Mouse (Mus musculus) heart, postnatal 4 days (tissue): Measurements from ENCODE around the gene Angptl8. TPM values are rescaled to one million over a fixed set of nuclear protein-coding genes. Genes with fewer than 3 reads are reported as not detected.
"Not testable (repeated sequence)": the region's sequence is repeated elsewhere in the genome, so short reads cannot be mapped to it uniquely, and the experiment has no call there.

Experiments used
- DNase-seq: peaks from one replicate; pipeline ENCODE4 v3.0.0; 2021
- total RNA-seq, 2 experiments: library from RNA; stranded (reverse); gene quantifications; 2 replicates each; pipeline ENCODE4 v1.2.3; 2021

The Angptl8 gene
- total RNA-seq, 2 experiments from 2014 or later = not detected

DNA sequence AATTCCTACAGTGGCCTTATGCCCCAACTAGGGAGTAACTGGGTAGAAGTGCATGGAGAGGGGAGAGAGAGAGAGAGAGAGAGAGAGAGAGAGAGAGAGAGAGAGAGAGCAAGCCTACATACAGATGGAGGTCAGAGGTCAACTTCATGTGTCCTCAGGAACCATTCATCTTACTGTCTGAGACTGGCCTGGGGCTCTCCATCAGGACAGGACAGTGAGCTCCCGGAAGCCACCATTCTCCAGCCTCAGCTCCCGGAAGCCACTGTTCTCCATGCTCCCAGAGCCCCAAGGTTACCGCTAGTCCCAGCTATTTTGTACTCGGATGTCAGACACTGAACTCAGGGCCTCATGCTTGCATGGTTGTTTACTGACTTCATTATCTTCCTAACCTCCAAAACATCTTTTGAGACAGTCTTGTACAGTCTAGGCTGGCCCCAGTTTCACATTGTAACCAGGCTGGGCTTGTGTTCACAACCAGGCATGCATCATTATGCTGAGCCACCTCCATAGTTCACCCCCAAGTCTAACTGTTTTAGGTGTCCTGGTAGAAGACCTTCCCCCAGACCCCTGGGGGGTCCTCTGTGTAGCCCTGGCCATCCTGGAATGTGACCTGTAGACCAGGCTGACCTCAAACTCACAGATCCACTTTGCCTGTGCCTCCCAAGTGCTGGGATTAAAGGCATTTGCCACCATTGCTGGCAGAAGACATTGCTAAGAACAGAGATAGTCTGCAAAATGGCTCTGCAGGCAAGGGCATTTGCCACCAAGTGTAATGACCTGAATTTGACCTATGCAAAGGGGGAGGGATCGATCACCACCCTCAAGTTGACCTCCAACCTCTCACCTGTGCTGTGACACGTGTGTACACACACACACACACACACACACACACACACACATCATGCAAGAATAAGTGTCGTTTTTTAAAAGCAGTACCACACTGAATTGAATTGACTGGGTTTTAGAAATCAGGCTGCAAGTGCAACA lies 14.7 kb downstream of the Angptl8 start:
- no peak for DNase-seq

GRCm38 (mm10) chr9:21851084-21851483 lies 15.8 kb downstream of the Angptl8 start:
- DNase-seq = no peak

DNA sequence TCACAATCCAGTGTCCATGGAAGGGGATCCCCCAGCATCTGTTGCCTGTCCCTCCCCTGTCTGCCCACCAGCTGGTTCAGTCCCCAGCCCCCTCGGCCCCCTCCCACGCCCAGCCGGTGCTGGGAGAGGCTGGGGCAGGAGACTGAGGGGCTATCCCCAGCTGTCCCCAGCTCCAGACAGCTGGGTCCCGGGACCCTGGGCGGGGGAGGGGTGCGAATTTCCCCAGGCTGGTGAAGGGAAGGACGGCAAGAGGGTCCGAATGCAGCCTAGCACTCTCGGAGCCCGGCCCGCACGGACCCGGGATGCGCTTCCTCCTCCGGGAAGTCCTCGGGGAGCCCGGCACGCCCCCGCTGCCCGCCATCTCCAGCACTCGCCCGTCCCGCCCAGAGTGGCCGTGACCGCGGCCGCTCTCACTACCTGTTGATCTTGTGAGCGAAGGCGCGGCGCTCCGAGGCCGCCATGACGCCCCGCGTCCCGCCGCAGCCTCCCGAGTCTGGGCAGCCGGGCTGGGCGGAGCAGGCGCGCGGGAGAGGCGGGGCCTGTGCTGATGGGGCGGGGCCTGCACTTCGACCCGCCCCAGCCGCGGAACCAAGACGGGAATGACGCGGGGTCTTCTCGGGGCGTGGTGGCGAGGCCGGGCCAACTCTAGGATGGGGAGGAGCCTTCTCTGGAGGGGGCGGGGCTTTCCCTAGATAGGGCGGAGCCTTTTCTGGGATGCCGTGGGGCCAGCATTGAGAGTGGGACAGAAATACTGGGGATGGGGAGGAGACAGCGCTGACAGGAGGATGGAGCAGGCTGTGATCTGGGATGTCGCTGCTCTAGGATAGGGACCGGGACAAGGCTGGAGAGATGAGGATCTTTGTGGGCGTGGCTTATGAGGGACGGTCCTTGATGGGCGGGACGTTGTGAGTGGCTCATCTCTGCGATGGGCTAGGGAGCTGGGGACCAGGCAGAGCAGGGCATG lies 17.1 kb downstream of the Angptl8 start, which contains the start of gene Dock6:
TSS of gene Dock6 (minus strand) at position 508 of the 964 bp plus-strand sequence.
- DNase-seq = peak; percentile 92

DNA sequence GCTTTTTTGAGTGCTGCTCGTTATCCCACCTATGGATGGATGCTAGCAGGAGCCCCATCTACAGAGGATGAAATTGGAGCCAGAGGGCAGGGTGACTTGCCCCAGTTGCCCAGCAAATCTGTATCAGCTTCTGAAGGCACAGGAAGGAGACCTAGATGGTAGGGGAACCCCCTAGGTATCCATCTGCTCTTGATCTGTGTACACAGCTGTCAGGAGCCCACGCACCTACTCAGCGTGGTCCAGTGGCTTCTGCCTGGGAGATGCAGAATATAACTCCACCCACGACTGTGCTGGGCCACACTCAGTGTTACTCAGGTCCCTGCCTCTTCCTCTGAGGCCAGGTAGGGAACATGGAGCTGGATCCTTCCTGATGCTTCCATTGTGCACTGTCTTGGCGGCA lies 18.7 kb downstream of the Angptl8 start:
- no peak for DNase-seq

- DNase-seq = no peak
Measured at GRCm38 (mm10) chr9:21854894-21855293, 19.6 kb downstream of the Angptl8 start.

DNA sequence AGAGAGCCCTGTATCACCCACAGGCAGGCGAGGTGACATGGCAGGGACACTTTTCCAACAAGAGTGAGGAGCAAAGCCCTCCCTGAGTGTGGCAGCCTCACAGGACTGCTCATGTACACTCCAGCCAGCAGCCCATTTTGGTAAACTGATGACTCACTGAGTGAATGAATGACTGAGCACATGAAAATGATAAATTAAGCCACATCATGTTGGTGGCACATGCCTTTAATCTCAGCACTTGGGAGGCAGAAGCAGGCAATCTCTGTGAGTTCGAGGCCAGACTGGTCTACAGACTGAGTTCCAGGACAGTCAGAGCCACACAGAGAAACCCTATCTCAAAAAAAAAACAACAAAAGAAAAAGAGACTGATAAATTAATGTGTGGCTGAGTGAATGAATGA lies 22.2 kb downstream of the Angptl8 start:
- DNase-seq = no peak

DNA sequence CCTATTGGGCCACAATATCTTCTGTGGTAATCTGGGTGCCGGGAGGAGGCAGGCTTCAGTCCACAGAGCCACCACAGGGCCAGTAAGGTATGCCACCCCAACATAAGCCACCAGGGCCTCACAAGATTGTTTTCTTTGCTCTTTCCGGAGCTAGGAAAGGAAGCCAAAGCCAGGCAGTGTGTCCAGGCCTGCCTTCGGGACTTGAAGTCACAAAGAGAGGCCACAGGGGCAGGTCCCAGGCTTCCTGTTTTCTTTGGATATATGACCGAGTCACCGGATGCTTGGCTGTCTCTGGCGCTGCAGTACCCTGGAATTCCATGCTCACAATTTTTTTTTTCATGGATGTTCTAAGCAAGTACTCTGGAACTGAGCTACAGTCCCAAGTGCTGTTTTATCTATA lies 22.8 kb downstream of the Angptl8 start:
- DNase-seq = peak; percentile 70

DNA sequence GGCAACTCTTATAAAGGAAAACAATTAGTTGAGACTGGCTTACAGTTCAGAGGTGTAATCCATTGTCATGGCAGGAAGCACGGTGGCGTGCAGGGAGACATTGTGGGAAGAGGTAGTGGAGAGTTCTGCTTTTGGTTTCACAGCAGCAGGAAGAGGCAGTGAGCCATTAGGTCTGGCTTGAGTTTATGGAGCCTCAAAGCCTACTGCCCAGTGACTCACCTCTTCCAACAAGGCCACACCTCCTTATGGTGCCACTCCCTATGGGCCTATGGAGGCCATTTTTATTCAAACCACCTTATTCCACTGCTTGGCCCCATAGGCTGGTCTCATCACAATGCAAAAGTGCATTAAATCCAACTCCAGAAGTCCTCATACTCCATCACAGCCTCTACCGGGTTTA lies 24.3 kb downstream of the Angptl8 start:
- DNase-seq = no peak

DNA sequence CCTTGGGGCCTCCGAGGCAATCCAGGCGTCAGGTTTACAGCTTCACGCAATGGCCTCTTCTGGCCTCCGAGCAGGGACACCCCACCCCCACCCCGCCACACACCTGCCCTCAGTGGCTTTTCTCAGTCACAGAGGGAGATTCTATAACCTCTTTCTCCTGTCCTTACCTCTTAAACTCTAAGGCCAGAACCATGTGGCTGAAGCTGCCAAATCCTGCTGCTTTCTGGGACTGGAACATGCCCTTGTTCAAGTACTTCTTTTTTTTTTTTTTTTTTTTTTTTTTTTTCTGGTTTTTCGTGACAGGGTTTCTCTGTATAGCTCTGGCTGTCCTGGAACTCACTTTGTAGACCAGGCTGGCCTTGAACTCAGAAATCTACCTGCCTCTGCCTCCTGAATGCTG lies 25.0 kb downstream of the Angptl8 start:
- DNase-seq = not testable (repeated sequence)

DNA sequence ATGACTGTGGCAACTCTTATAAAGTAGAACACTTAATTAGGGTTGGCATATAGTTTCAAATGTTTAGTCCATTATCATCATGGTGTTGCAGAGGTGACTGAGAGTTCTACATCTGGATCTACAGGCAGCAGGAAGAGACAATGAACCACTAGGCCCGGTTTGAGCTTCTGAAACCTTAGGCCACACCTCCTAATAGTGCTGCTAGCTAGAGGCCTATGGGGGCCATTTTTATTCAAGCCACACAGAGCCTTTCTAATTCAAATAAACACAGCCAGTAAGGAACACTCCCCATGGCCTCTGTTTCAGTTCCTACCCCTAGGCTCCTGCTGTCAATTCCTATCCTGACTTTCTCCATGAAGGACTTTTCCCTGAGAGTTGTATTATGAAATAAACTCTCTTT lies 26.9 kb downstream of the Angptl8 start:
- no peak for DNase-seq

- DNase-seq = no peak
Measured at GRCm38 (mm10) chr9:21865673-21866398, 30.5 kb downstream of the Angptl8 start.

GRCm38 (mm10) chr9:21866641-21867040 lies 31.3 kb downstream of the Angptl8 start:
- peak; percentile 30 for DNase-seq

DNA sequence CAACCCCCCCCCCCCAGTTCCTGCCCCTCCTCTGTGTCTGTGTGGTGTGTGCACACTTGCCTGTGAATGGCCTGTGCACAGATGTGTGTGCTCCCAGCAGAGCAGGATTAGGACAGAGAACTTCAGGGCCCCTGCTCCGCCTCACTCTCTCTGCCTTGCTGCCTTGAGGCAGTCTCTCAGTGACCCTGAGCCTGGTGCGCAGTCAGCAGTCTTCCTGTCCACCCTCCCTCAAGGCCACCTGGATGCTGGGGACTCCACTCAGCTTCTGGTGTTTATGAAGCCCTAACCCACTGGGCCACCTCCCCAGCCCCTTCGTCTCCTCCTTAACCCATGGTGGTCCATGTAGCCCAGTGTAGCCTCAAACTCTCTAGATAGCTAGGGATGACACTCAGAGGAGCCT lies 32.4 kb downstream of the Angptl8 start:
- no peak for DNase-seq

GRCm38 (mm10) chr9:21869290-21869689 lies 34.0 kb downstream of the Angptl8 start:
- peak; percentile 80 for DNase-seq

DNA sequence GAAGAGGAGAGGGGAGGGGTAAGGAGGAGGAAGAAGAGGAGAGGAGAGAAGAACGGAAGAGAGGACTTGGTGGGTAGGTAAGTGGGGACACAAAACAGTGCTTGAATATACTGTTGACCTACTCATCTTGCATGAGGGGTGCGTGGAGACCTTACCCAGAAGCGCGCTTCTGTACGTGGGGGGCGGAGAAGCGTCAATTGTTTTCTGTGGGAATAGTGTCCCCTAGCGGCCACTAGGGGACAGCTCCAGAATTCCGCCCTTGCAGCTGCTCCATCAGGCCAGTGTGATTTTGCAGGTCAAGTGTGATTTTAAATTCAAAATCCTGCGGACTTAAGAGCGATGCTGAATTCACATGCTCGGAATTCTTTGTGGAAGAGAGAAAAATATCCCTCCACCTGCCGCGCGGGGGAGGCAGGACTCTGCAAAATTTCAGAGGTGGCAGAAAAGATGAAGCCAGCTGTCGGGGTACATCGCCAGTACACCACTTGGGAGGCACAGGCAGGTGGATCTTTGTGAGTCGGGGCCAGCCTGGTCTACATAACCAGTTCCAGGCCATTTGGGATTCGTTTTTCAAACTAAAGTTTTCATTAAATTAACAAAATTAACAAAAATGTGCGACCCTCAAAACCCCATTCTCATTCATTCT lies 35.7 kb downstream of the Angptl8 start:
- DNase-seq = peak; percentile 72

DNA sequence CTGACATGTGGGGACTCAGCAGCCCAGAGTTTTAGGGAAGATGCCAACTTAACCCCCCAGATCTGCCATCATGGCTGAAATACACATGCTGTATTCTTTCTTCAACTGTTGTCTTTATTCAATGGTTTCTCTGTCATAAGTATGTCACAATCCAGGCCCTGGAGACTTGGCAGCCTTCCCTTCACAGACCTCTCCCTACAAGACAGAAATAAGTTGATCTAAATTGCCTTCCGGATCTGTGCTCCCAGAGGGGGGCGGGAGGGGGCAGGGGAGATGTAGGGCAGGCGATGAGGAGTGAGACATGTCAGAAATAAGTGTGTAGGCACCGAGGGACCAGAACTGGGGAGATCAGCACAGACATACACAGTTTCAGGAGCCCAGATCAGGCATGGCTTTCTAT lies 36.9 kb downstream of the Angptl8 start:
- DNase-seq = peak; percentile 23

- no peak for DNase-seq
Measured at GRCm38 (mm10) chr9:21876601-21877000, 41.3 kb downstream of the Angptl8 start.
